Mouse (Mus musculus): Measurements from ENCODE around the gene Fank1. TPM values are rescaled to one million over a fixed set of nuclear protein-coding genes. Genes with fewer than 3 reads are reported as not detected.

Gene Fank1
- polyA plus RNA-seq, 1 experiment from 2014 or later = 4.0 TPM

DNA sequence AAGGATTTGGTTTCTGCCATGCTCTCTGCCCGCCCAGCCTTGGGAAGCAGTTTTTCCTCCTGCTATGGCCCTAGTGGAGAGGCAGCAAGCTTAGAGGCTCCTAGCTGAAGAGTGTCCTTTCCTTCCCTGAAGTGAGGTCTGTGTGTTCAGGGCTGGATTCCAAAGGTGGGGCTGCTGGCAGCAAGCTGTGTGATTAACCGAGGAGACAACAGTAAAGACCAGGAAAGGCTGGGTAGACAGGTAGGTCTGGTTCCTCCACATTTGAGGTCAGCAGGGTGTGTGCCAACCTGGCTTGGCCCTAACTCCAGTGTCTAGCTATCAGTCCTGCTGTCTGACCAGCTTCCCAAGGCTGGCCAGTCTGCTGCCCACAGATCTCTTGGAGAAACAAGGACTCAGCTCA lies 18.1 kb downstream of the Fank1 start:
- Histone ChIP-seq H3K27ac (replicated peaks) (no peak overlapping the region), H3K4me3 (no peak overlapping the region), H3K27me3 (no peaks in the 10 kb centered on the region), H3K9ac (replicated peaks) (no peak overlapping the region), H3K9me3 (no peaks in the 10 kb centered on the region), H3K36me3 (no peaks in the 10 kb centered on the region), H3K4me2 (replicated peaks) (no peak overlapping the region), H3K4me1 (peaks cover 14% of the 10 kb centered on the region)
- 89% methylated on average over 2 of the region's 2 CpGs for WGBS
- no peak for ATAC-seq (replicated peaks)

GRCm38 (mm10) chr7:133799928-133800327 lies 23.3 kb downstream of the Fank1 start:
- ATAC-seq (replicated peaks) = no peak
- no peaks in the 10 kb centered on the region for H3K36me3 ChIP-seq
- no peaks in the 10 kb centered on the region for H3K4me1 ChIP-seq
- H3K4me2 ChIP-seq (replicated peaks) = no peak overlapping the region
- no peaks in the 10 kb centered on the region for H3K9me3 ChIP-seq
- 76% methylated on average over 5 of the region's 5 CpGs for WGBS
- H3K27me3 ChIP-seq = no peaks in the 10 kb centered on the region
- no peak overlapping the region for H3K9ac ChIP-seq (replicated peaks)
- no peak overlapping the region for H3K4me3 ChIP-seq
- no peak overlapping the region for H3K27ac ChIP-seq (replicated peaks)

GRCm38 (mm10) chr7:133801823-133802222 lies 25.2 kb downstream of the Fank1 start:
- no peak for ATAC-seq (replicated peaks)
- Histone ChIP-seq H3K9ac (replicated peaks) (no peak overlapping the region), H3K4me1 (no peaks in the 10 kb centered on the region), H3K36me3 (no peaks in the 10 kb centered on the region), H3K27me3 (no peaks in the 10 kb centered on the region), H3K9me3 (no peaks in the 10 kb centered on the region), H3K4me2 (replicated peaks) (no peak overlapping the region), H3K4me3 (no peak overlapping the region), H3K27ac (replicated peaks) (no peak overlapping the region)
- 61% methylated on average over 6 of the region's 6 CpGs for WGBS

DNA sequence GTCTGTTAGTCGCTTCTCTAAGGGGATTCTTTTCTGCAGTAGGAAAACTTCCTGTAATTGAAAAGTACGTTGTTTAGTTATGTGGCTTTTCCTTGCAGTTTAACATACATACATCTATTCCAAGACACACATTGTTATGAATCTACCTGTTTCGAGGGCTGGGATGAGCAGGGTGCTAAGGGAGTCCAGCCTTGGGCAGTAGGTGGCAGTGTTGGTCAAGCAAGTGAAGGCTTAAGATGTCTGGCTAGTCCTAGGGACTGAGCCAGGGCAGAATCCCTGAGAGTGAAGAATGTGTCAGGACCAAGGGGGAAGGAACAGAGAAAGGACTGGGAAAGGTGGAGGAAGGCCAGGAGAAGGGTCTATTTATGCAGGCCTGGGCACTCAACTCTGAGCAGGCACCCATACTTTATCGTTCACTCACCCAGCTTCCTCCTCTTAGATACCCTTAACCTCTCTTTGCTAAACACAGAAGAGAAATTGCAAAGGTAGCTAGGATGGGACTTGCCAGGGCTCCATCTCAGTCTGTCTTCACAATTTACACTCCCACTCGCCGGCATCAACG lies 29.0 kb downstream of the Fank1 start:
- Histone ChIP-seq H3K4me1 (no peaks in the 10 kb centered on the region), H3K4me2 (replicated peaks) (no peak overlapping the region), H3K36me3 (no peaks in the 10 kb centered on the region), H3K4me3 (no peak overlapping the region), H3K27me3 (no peaks in the 10 kb centered on the region), H3K9ac (replicated peaks) (no peak overlapping the region), H3K27ac (replicated peaks) (no peak overlapping the region), H3K9me3 (no peaks in the 10 kb centered on the region)
- 57% methylated on average over 7 of the region's 7 CpGs for WGBS
- ATAC-seq (replicated peaks) = 0 out of 2 replicates have a peak, but pooled peaks have one; percentile 43

GRCm38 (mm10) chr7:133812927-133813326 lies 36.3 kb downstream of the Fank1 start:
- peak overlapping the region; percentile 82 for H3K27ac ChIP-seq (replicated peaks)
- H3K4me3 ChIP-seq = no peak overlapping the region
- H3K4me2 ChIP-seq (replicated peaks) = no peak overlapping the region
- no peaks in the 10 kb centered on the region for H3K9me3 ChIP-seq
- no peaks in the 10 kb centered on the region for H3K27me3 ChIP-seq
- no peak overlapping the region for H3K9ac ChIP-seq (replicated peaks)
- H3K4me1 ChIP-seq = peaks cover 12% of the 10 kb centered on the region
- ATAC-seq (replicated peaks) = no peak
- WGBS = 59% methylated on average over 7 of the region's 7 CpGs
- no peaks in the 10 kb centered on the region for H3K36me3 ChIP-seq

DNA sequence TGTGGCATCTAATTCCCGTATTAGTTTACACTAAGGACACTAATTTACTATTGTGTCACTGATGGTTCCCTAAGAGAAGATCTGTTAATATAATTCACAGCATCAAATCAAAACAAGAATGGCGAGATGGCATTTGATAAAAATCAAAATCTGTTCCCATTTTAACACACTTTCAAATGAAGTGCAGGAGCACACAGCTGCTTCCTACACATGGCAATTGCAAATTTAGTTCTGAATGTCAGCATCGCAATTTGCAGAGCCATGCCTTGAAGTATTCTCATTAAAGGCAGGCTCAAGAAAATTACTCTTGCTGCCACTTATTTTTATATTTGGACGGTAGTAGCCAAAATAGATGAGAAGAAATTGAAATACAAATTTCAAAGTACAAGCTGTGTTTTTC lies 36.7 kb downstream of the Fank1 start:
- Histone ChIP-seq H3K27ac (replicated peaks) (peak overlapping the region; percentile 82), H3K36me3 (no peaks in the 10 kb centered on the region), H3K4me3 (no peak overlapping the region), H3K4me2 (replicated peaks) (no peak overlapping the region), H3K9ac (replicated peaks) (no peak overlapping the region), H3K4me1 (peaks cover 12% of the 10 kb centered on the region), H3K27me3 (no peaks in the 10 kb centered on the region), H3K9me3 (no peaks in the 10 kb centered on the region)
- WGBS = 49% methylated on average over 4 of the region's 4 CpGs
- ATAC-seq (replicated peaks) = no peak

- Histone ChIP-seq H3K9ac (replicated peaks) (no peak overlapping the region), H3K4me3 (no peak overlapping the region), H3K4me2 (replicated peaks) (no peak overlapping the region), H3K4me1 (no peaks in the 10 kb centered on the region), H3K9me3 (no peaks in the 10 kb centered on the region), H3K36me3 (no peaks in the 10 kb centered on the region), H3K27me3 (no peaks in the 10 kb centered on the region), H3K27ac (replicated peaks) (no peak overlapping the region)
- WGBS = 88% methylated on average over 6 of the region's 6 CpGs
- ATAC-seq (replicated peaks) = no peak
Measured at GRCm38 (mm10) chr7:133823751-133824150, 47.1 kb downstream of the Fank1 start.

GRCm38 (mm10) chr7:133824579-133824978 lies 47.9 kb downstream of the Fank1 start:
- no peaks in the 10 kb centered on the region for H3K4me1 ChIP-seq
- no peaks in the 10 kb centered on the region for H3K36me3 ChIP-seq
- WGBS = 94% methylated on average over 2 of the region's 2 CpGs
- no peak for ATAC-seq (replicated peaks)
- no peaks in the 10 kb centered on the region for H3K9me3 ChIP-seq
- no peaks in the 10 kb centered on the region for H3K27me3 ChIP-seq
- no peak overlapping the region for H3K4me2 ChIP-seq (replicated peaks)
- no peak overlapping the region for H3K4me3 ChIP-seq
- H3K9ac ChIP-seq (replicated peaks) = no peak overlapping the region
- H3K27ac ChIP-seq (replicated peaks) = no peak overlapping the region

DNA sequence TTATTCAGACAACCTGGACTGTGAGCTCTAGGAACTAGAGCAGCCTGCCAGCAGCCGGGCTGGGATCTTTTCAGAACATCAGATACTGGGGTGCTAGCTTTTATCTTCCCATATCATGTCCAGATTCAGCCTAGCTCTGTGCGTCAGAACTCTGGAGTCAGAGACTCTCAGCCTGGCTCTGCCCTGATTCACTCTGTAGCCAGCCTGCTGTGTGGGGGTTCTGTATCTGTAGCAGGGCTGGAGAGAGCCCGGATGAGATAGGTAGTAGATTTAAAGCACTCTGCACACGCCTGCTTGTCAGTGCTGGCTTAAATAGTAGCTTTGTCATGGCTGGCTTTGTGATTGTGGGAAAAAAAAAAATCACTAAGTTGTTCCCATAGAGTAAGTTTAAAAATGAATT lies 51.9 kb downstream of the Fank1 start:
- ATAC-seq (replicated peaks) = no peak
- Histone ChIP-seq H3K9me3 (no peaks in the 10 kb centered on the region), H3K27ac (replicated peaks) (no peak overlapping the region), H3K27me3 (no peaks in the 10 kb centered on the region), H3K9ac (replicated peaks) (no peak overlapping the region), H3K4me2 (replicated peaks) (no peak overlapping the region), H3K36me3 (no peaks in the 10 kb centered on the region), H3K4me3 (no peak overlapping the region), H3K4me1 (no peaks in the 10 kb centered on the region)
- 35% methylated on average over 4 of the region's 4 CpGs for WGBS

- no peak for ATAC-seq (replicated peaks)
- H3K4me1 ChIP-seq = no peaks in the 10 kb centered on the region
- H3K9me3 ChIP-seq = no peaks in the 10 kb centered on the region
- no peak overlapping the region for H3K9ac ChIP-seq (replicated peaks)
- H3K27me3 ChIP-seq = no peaks in the 10 kb centered on the region
- H3K4me3 ChIP-seq = no peak overlapping the region
- no peaks in the 10 kb centered on the region for H3K36me3 ChIP-seq
- H3K4me2 ChIP-seq (replicated peaks) = no peak overlapping the region
- no peak overlapping the region for H3K27ac ChIP-seq (replicated peaks)
- 65% methylated on average over 7 of the region's 7 CpGs for WGBS
Measured at GRCm38 (mm10) chr7:133829579-133829978, 52.9 kb downstream of the Fank1 start.

DNA sequence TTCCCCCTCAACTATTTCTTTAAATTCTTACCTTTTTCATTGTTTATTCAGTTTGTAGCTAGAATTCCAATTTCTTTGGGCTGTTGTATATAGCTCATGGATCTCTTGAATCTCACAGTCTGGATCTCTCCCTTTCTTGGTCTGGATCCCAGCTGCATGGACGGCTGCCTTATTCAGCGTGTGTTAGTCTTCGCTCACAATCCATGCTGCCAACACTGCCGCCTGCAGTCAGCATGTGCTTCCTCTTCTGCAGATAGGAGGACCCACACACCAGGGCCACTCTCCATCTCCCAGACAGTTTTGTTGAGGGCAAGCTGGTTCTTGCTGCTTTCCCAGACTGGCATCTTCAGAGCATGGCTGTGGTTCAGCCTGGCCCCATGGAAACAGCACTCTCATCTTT lies 62.9 kb downstream of the Fank1 start:
- ATAC-seq (replicated peaks) = no peak
- H3K4me3 ChIP-seq = no peak overlapping the region
- H3K9me3 ChIP-seq = no peaks in the 10 kb centered on the region
- no peaks in the 10 kb centered on the region for H3K4me1 ChIP-seq
- no peak overlapping the region for H3K4me2 ChIP-seq (replicated peaks)
- H3K36me3 ChIP-seq = no peaks in the 10 kb centered on the region
- 63% methylated on average over 4 of the region's 4 CpGs for WGBS
- no peaks in the 10 kb centered on the region for H3K27me3 ChIP-seq
- H3K27ac ChIP-seq (replicated peaks) = no peak overlapping the region
- H3K9ac ChIP-seq (replicated peaks) = no peak overlapping the region

DNA sequence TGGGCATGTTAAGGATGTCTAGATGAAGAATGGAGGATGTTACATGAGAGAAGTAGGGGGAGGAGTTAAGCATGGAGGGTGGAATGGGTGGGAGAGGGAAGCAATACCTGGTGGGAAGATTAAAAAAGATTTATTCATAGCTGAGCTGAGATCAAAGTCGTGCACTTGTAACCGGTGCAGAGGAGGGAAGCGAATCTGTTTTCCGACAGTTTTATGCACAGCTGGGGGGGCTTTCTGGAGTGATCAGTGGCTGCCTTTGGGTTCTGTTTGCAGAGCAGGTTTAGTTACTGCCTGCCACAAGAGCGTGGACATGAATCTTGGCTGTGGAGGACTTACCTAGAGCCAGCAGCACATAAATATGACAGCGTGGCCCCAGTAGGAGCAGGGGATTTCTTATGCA lies 65.4 kb downstream of the Fank1 start:
- WGBS = 80% methylated on average over 6 of the region's 6 CpGs
- no peak overlapping the region for H3K4me2 ChIP-seq (replicated peaks)
- no peak overlapping the region for H3K4me3 ChIP-seq
- no peaks in the 10 kb centered on the region for H3K9me3 ChIP-seq
- H3K27me3 ChIP-seq = no peaks in the 10 kb centered on the region
- no peak overlapping the region for H3K27ac ChIP-seq (replicated peaks)
- H3K9ac ChIP-seq (replicated peaks) = no peak overlapping the region
- ATAC-seq (replicated peaks) = no peak
- H3K36me3 ChIP-seq = no peaks in the 10 kb centered on the region
- H3K4me1 ChIP-seq = no peaks in the 10 kb centered on the region

DNA sequence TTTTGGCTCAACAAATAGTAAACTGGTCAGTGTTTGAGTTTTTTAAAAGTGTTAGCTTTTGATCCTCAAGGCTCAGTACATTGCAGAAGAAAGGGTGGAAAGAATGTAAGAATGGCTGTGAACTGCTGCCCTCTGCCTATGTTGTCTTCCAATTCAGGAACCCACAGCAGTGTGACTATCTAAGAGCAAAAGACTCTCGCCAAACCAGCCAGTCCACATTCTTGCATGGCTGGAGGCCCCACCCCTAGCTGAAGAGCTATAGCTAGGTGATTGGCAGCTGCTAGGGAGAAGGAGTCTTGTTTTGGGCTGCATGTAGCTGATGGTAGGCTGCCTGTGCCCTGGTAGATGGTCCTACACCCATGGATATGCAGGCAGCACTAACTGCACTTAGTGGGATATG lies 70.5 kb downstream of the Fank1 start:
- no peak overlapping the region for H3K9ac ChIP-seq (replicated peaks)
- no peaks in the 10 kb centered on the region for H3K27me3 ChIP-seq
- H3K4me2 ChIP-seq (replicated peaks) = no peak overlapping the region
- no peaks in the 10 kb centered on the region for H3K4me1 ChIP-seq
- 25% methylated on average over 1 of the region's 1 CpGs for WGBS
- ATAC-seq (replicated peaks) = no peak
- H3K36me3 ChIP-seq = no peaks in the 10 kb centered on the region
- H3K9me3 ChIP-seq = no peaks in the 10 kb centered on the region
- no peak overlapping the region for H3K4me3 ChIP-seq
- no peak overlapping the region for H3K27ac ChIP-seq (replicated peaks)

Measured in forebrain, embryonic 15.5 days (tissue).